Mouse (Mus musculus) telencephalon, adult 2 months (tissue): ENCODE results near the gene Fbxo6.
A peak's percentile ranks its signal among the peaks of the same experiment; 100 is the strongest.

ENCODE experiments used
- DNase-seq: peaks from one replicate; pipeline ENCODE4 v3.0.0-alpha.2; 2011; ENCODE audit warnings: low read depth, low spot score

Gene Fbxo6

GRCm38 (mm10) chr4:148160436-148161390 lies 8.8 kb upstream of the Fbxo6 start, which contains the start of the genes Fbxo44 and Fbxo2:
Fbxo44 (minus strand) TSS chr4:148160482.
Fbxo2 (plus strand) TSS chr4:148160621.
- no peak for DNase-seq

GRCm38 (mm10) chr4:148159544-148160435 lies 7.8 kb upstream of the Fbxo6 start:
- peak; percentile 97 for DNase-seq

- DNase-seq: no peak
Measured at GRCm38 (mm10) chr4:148158436-148159348, 6.8 kb upstream of the Fbxo6 start.

GRCm38 (mm10) chr4:148154982-148155381 lies 3.0 kb upstream of the Fbxo6 start:
- DNase-seq: no peak

- DNase-seq: no peak
Measured at GRCm38 (mm10) chr4:148154006-148154405, 2.1 kb upstream of the Fbxo6 start.

GRCm38 (mm10) chr4:148152547-148152946 lies 607 bp upstream of the Fbxo6 start:
- DNase-seq: no peak

GRCm38 (mm10) chr4:148150953-148151266 lies 1.0 kb downstream of the Fbxo6 start:
- DNase-seq: no peak

- DNase-seq: no peak
Measured at GRCm38 (mm10) chr4:148150242-148150641, 1.7 kb downstream of the Fbxo6 start.

- DNase-seq: no peak
Measured at GRCm38 (mm10) chr4:148149540-148149939, 2.4 kb downstream of the Fbxo6 start.

GRCm38 (mm10) chr4:148147714-148148113 lies 4.2 kb downstream of the Fbxo6 start:
- DNase-seq: no peak

- DNase-seq: no peak
Measured at GRCm38 (mm10) chr4:148143721-148144120, 8.2 kb downstream of the Fbxo6 start.

- DNase-seq: peak; percentile 84
Measured at GRCm38 (mm10) chr4:148140098-148141011, 11.6 kb downstream of the Fbxo6 start.

- DNase-seq: no peak
Measured at GRCm38 (mm10) chr4:148139767-148140097, 12.2 kb downstream of the Fbxo6 start.

GRCm38 (mm10) chr4:148137503-148137902 lies 14.4 kb downstream of the Fbxo6 start:
- no peak for DNase-seq

- DNase-seq: no peak
Measured at GRCm38 (mm10) chr4:148134988-148135387, 17.0 kb downstream of the Fbxo6 start.

- no peak for DNase-seq
Measured at GRCm38 (mm10) chr4:148131497-148132081, 20.4 kb downstream of the Fbxo6 start.

- DNase-seq: no peak
Measured at GRCm38 (mm10) chr4:148130561-148131413, 21.2 kb downstream of the Fbxo6 start, which contains the start of gene Draxin. Draxin (minus strand) TSS chr4:148130698.

- no peak for DNase-seq
Measured at GRCm38 (mm10) chr4:148130133-148130532, 21.8 kb downstream of the Fbxo6 start, which contains the start of gene Mad2l2. Mad2l2 (plus strand) TSS chr4:148130384.

- no peak for DNase-seq
Measured at GRCm38 (mm10) chr4:148128672-148129071, 23.3 kb downstream of the Fbxo6 start.
